In the genomic region with DNA sequence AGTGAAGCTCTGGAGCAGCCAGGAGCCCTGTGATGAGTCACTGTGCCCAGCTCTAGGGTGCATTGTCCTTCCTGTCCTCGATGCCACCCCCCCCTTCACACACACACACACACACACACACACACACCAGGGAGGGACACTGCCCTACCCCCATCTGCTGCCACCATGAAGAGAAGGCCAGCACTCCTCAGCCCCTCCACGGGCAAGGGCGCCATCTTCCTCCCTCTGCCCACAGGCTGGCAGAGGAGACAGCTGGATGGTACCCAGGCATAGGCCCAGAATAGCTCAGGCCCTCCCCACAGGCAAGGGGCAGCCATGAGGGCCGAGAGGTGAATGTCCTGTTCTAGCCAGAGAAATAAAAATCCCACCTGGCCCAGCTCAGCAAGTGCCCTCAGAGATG, we compare ENCODE assay signal across 10 mouse cellular contexts. TPM values are rescaled to one million over a fixed set of nuclear protein-coding genes. Genes with fewer than 3 reads are reported as not detected.
DNase-seq lines count a peak whose midpoint lies in the region; ATAC-seq lines count a peak whose summit lies in the region.
"Had no signal": no experiment of that assay in that cellular context is flagged by ENCODE, and none has a peak within 500 bp of the region (broad histone marks: within the 10 kb centered on the region; RNA-seq: fewer than 3 reads in every experiment).

No protein-coding gene starts in this region.

- peak overlapping the region; percentile 68 for H3K4me2 ChIP-seq in heart, embryonic 16.5 days (ENCODE audit: low read depth, low read length)
- peak overlapping the region; percentile 71 for H3K4me2 ChIP-seq in neural tube, embryonic 14.5 days (ENCODE audit: low read depth, low read length)

- 39% methylated on average over 4 of the region's 4 CpGs for WGBS in heart, embryonic 16.5 days
- 58% methylated on average over 4 of the region's 4 CpGs for WGBS in neural tube, embryonic 14.5 days

- peaks cover 5% of the 10 kb centered on the region for H3K36me3 ChIP-seq in heart, embryonic 16.5 days (ENCODE audit: control insufficient read depth, insufficient read depth)
- peaks cover 7% of the 10 kb centered on the region for H3K36me3 ChIP-seq in neural tube, embryonic 14.5 days (ENCODE audit: control insufficient read depth, insufficient read depth, low read length)

- peak overlapping the region; percentile 69 for H3K4me3 ChIP-seq in heart, embryonic 16.5 days (ENCODE audit: low read length)
- H3K4me3 ChIP-seq in neural tube, embryonic 14.5 days (ENCODE audit: low read depth, low read length) = peak overlapping the region; percentile 51

- H3K9ac ChIP-seq in heart, embryonic 16.5 days (ENCODE audit: low read length) = peak overlapping the region; percentile 92
- H3K9ac ChIP-seq in neural tube, embryonic 14.5 days (replicated peaks; ENCODE audit: low read depth, low read length) = peak overlapping the region; percentile 76

- 0 out of 2 replicates have a peak, but pooled peaks have one; percentile 9 for ATAC-seq in heart, embryonic 16.5 days (replicated peaks; ENCODE audit: extremely low read depth, insufficient read depth, low FRiP score)
- ATAC-seq in neural tube, embryonic 14.5 days (ENCODE audit: low read depth) = peak; percentile 19
- ATAC-seq: intestine, embryonic 16.5 days had no signal

- no peaks in the 10 kb centered on the region for H3K9me3 ChIP-seq in heart, embryonic 16.5 days (replicated peaks; ENCODE audit: control insufficient read depth, low read length)
- no peaks in the 10 kb centered on the region for H3K9me3 ChIP-seq in neural tube, embryonic 14.5 days (ENCODE audit: control insufficient read depth, low read length)

- H3K27ac ChIP-seq in heart, embryonic 16.5 days (ENCODE audit: low read length) = peak overlapping the region; percentile 93
- H3K27ac ChIP-seq in neural tube, embryonic 14.5 days (ENCODE audit: low read depth, low read length) = peak overlapping the region; percentile 75
- H3K27ac ChIP-seq: macrophage had no signal

- peaks cover 40% of the 10 kb centered on the region for H3K4me1 ChIP-seq in heart, embryonic 16.5 days (ENCODE audit: control insufficient read depth, insufficient read depth, low read length)
- H3K4me1 ChIP-seq in neural tube, embryonic 14.5 days (ENCODE audit: control insufficient read depth, insufficient read depth, low read length) = peaks cover 18% of the 10 kb centered on the region; the same call in 1 of the 2 replicates

- H3K27me3 ChIP-seq in heart, embryonic 16.5 days (ENCODE audit: control insufficient read depth, insufficient read depth, low read length) = peaks cover 15% of the 10 kb centered on the region
- peaks cover 4% of the 10 kb centered on the region; the same call in 1 of the 2 replicates for H3K27me3 ChIP-seq in neural tube, embryonic 14.5 days (ENCODE audit: control insufficient read depth, insufficient read depth, low read length)

- DNase-seq in heart, adult 18-20 months = peak; percentile 62 to 72
- DNase-seq in heart, adult 8-10 months (ENCODE audit: low spot score) = no peak
- DNase-seq in cerebellum, postnatal 25 days = peak; percentile 84 to 85
- DNase-seq in thymus, adult 18-20 months = no peak
- DNase-seq in B cell, adult 2 months = no peak
- DNase-seq in retina, embryonic 14.5 days (ENCODE audit: low spot score) = no peak

RNA-seq across cellular contexts. Expression of gene Eef1a2, which starts 1.0 kb away (rescaled TPM):
- 1,000 to 10,000 TPM; 1,477 to 1,557 TPM for total RNA-seq in heart, adult 18-20 months (2021)
- 1,000 to 10,000 TPM; 1,613 to 1,715 (median 1,670) TPM for total RNA-seq in heart, adult 8-10 months (2022)
- polyA plus RNA-seq in heart, embryonic 16.5 days (2015; fragmentation: Nextera tagmentation; extraction: Ambion mirVana) = 7.1 and 12.4 TPM in 2 replicates
- polyA plus RNA-seq in neural tube, embryonic 14.5 days (2014; fragmentation: Nextera tagmentation; extraction: Ambion mirVana) = 17.5 and 24.4 TPM in 2 replicates

RNA-seq across cellular contexts. Expression of gene Kcnq2, which starts 20.7 kb away (rescaled TPM):
- under 1 TPM in 1 of 2 experiments, not detected in 1; 0.03 TPM for total RNA-seq in heart, adult 18-20 months (2021)
- under 1 TPM in 3 of 4 experiments, not detected in 1; 0.06 to 0.12 (median 0.09) TPM for total RNA-seq in heart, adult 8-10 months (2022)
- 0.07 and 0.11 TPM in 2 replicates for polyA plus RNA-seq in heart, embryonic 16.5 days (2015; fragmentation: Nextera tagmentation; extraction: Ambion mirVana)
- 56.7 and 60.6 TPM in 2 replicates for polyA plus RNA-seq in neural tube, embryonic 14.5 days (2014; fragmentation: Nextera tagmentation; extraction: Ambion mirVana)
- polyA plus RNA-seq: macrophage had no signal

RNA-seq across cellular contexts. Expression of gene Ppdpf, which starts 31.2 kb away (rescaled TPM):
- 10 to 100 TPM; 47.6 to 56.8 TPM for total RNA-seq in heart, adult 18-20 months (2021)
- 10 to 100 TPM; 45.3 to 54.3 (median 52.4) TPM for total RNA-seq in heart, adult 8-10 months (2022)
- polyA plus RNA-seq in heart, embryonic 16.5 days (2015; fragmentation: Nextera tagmentation; extraction: Ambion mirVana) = 135 and 154 TPM in 2 replicates
- polyA plus RNA-seq in neural tube, embryonic 14.5 days (2014; fragmentation: Nextera tagmentation; extraction: Ambion mirVana) = 419 and 445 TPM in 2 replicates

RNA-seq across cellular contexts. Expression of gene Ptk6, which starts 46.8 kb away (rescaled TPM):
- under 1 TPM in 1 of 2 experiments, not detected in 1; 0.08 TPM for total RNA-seq in heart, adult 18-20 months (2021)
- not detected for total RNA-seq in heart, adult 8-10 months (2022)
- 0.07 TPM in 1 of 2 replicates, not detected in the other for polyA plus RNA-seq in heart, embryonic 16.5 days (2015; fragmentation: Nextera tagmentation; extraction: Ambion mirVana)
- not detected in 2 replicates for polyA plus RNA-seq in neural tube, embryonic 14.5 days (2014; fragmentation: Nextera tagmentation; extraction: Ambion mirVana)
- polyA plus RNA-seq: macrophage had no signal

RNA-seq across cellular contexts. Expression of gene Srms, which starts 57.2 kb away (rescaled TPM):
- under 1 TPM; 0.35 to 0.44 TPM for total RNA-seq in heart, adult 18-20 months (2021)
- total RNA-seq in heart, adult 8-10 months (2022) = under 1 TPM; 0.30 to 0.46 (median 0.38) TPM
- 0.05 and 0.27 TPM in 2 replicates for polyA plus RNA-seq in heart, embryonic 16.5 days (2015; fragmentation: Nextera tagmentation; extraction: Ambion mirVana)
- 0.15 and 0.19 TPM in 2 replicates for polyA plus RNA-seq in neural tube, embryonic 14.5 days (2014; fragmentation: Nextera tagmentation; extraction: Ambion mirVana)
- polyA plus RNA-seq: macrophage had no signal

Comparison
In these comparisons a context has a peak if more than half of its experiments do, and no peak if none do; other contexts are left out.
1. DNase-seq: peak in heart, adult 18-20 months (2 of 2) and cerebellum, postnatal 25 days (2 of 2); none in heart, adult 8-10 months (single experiment), thymus, adult 18-20 months (0 of 2), B cell, adult 2 months (0 of 2) and retina, embryonic 14.5 days (single experiment).